Mouse (Mus musculus): ENCODE measurements around the gene Slc25a33.
"Not testable (repeated sequence)": the region's sequence is repeated elsewhere in the genome, so short reads cannot be mapped to it uniquely, and the experiment has no call there.

Slc25a33 gene

GRCm38 (mm10) chr4:149756546-149756945 lies 17.5 kb downstream of the Slc25a33 start:
- DNase-seq (ENCODE audit: low spot score), result not testable (repeated sequence)

DNA sequence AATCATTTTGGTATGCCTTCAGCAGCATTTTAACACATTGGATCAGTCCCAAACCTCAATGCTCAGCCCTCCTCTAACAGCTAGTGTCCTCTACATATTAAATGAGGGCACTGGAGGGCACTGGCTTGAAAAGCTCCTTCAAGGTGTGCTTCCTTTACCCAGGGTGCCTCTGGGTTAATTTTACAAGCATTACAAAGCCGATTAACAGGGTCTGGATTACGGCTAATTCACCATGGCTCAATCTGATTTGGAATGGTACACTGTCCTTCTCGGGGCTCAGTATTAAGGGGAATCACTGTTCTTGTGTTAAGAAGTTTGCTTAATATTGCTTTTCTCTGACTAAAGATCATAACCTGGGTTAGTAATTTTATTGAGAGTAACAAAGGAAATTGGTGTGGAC lies 21.2 kb downstream of the Slc25a33 start:
- DNase-seq (ENCODE audit: low spot score), result no peak

DNA sequence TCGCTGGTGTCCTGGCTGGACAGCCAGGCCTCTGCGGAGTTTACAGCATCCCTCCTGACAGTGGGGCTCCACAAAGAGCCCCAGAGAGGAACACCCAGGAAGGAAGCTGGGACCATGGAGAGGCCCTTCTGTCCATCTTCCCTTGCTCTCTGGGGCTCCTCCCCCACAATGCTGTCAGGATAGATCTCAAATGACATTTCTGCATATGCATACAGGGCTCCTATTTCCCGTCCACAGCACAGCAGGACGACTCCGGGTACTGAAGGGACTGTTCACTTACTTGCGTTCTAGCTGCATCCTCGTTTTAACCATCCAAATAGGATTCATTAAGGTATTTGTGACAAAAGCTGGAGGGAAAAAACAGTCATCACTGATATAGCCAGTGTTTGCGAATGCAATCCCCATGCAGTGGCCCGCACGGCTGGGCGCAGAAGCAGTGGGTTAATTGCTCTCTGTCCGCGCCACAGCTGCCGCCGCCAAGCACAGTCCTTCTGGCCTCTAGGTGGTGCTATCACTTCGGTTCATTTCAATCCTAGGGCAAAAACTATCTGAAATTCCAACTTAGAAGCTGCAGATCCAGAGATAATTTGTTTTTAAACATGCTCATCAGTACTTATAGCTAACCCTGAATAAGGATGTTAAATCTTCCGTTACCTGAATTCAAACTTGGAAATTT lies 21.8 kb downstream of the Slc25a33 start:
- no peak for DNase-seq (ENCODE audit: low spot score)

DNA sequence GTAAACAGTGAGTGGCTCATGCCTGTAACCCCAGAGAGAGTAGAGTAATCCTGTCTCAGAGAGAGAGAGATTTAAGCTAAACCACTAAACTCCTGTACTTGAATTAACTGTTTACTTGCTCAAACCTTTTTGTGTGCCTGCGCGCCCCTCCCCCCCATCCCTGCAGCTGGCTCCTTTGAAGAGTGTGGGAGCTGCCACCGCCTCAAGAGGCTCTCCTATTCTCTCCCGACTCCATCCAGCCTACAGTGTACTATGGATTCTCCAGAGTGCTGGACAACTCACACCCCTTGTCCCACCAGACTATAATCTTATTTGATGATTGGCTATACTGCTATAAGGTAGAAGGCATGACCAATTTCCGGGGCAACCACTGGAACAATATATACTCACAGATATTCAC lies 23.4 kb downstream of the Slc25a33 start:
- DNase-seq (ENCODE audit: low spot score), result no peak

DNA sequence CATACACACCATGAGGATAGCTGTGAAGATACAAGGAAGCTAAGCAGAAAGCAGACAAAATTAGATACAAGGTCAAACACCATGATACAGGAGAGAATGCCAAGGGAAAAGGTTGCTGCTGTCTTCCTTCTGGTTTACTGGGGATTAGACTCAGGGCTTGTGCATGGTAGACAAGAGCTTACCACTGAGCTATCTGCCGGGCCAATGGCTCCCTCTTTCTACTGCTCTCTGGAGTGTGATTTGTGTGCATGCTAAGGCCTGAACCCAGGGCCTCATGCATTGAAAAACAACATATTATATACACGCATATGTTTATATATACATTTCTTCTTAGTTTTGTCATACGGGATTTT lies 24.4 kb downstream of the Slc25a33 start:
- not testable (repeated sequence) for DNase-seq (ENCODE audit: low spot score)

GRCm38 (mm10) chr4:149749003-149749662 lies 24.9 kb downstream of the Slc25a33 start:
- DNase-seq (ENCODE audit: low spot score), result no peak

DNA sequence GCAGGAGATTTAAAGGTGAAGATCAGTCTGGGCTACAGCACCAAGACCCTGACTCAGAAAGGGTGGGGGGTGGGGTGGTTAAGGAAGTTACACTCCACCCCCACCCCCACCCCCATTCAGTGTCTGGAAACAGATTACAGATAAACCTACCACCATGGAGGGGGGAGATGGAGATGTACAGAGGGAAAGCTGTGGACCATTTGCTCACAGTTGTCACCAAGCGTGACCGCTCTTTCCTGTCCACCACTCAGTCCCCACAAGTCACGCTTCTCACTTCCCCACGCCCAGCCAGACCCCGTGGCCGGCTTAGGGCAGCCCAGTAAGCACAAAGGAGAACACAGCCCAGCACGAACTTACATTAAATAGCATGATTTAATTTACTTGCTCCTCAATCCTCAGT lies 30.0 kb downstream of the Slc25a33 start:
- DNase-seq (ENCODE audit: low spot score), result no peak

DNA sequence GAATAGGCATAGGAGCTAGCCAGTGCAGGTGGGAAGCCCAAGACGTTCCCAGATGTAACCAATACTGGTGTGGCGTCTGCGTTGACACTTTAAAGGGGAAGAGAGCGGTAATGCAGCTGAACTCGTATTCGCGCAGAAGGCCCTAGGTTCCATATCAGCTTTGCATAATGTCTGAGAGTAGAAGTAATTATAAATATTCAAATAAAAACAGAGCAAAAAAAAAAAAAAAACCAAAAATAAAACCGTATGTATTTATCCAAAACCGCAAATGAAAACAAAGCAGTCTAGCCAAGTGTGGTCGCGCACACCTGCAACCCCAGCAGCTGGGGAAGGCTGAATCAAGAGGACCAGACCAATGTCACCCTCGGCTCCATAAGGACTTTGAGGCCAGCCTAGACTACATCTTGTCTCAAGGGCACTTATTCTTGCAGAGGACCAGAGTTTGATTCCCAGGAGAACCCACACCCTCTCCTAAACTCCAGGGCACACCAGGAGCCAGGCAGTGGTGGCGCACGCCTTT lies 32.0 kb downstream of the Slc25a33 start:
- no peak for DNase-seq (ENCODE audit: low spot score)

DNA sequence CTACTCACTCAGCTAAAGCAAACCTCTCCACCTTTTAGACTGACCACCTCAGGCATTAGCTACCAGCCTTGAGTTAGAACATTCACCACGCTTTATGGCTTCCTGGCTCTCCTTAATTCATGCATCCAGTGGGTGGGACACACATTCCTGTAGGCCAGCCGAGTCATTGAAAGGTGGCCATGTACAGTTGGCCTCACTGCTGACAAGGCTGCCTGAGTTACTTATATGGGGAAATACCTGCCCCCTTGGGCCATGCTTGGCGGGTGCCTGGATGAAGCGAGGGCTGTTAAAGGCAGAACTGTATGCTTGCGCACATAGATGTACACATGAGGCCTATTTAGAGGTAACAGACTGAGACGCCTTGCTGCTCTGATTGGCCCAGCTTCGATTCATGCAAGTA lies 33.8 kb downstream of the Slc25a33 start:
- DNase-seq (ENCODE audit: low spot score), result no peak

DNA sequence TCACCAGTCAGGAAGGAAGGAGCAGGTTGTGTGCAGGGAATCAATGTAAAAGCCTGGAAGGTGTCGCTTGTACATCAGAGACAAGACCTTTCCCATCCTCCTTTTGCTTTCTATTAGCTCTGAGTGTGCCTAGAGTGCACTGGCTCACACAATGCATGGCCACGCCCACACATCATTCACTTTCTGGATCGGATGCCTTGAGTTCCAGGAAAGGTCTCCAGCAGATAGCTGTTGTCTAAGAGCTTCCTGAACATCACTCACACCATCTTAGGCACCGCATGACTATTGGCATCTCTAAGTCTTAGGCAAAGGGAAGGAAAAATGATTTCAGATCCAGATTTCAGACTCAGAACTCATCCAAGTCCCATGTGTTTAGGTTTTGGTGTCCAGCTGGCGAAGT lies 34.6 kb downstream of the Slc25a33 start:
- DNase-seq (ENCODE audit: low spot score), result no peak

GRCm38 (mm10) chr4:149737383-149738324 lies 36.4 kb downstream of the Slc25a33 start, which contains the start of gene Tmem201:
Gene Tmem201, minus strand, starts transcription at chr4:149738044.
- peak; percentile 92 for DNase-seq (ENCODE audit: low spot score)

- DNase-seq (ENCODE audit: low spot score), result peak; percentile 60
Measured at GRCm38 (mm10) chr4:149736581-149736980, 37.5 kb downstream of the Slc25a33 start.

- no peak for DNase-seq (ENCODE audit: low spot score)
Measured at GRCm38 (mm10) chr4:149735624-149736250, 38.3 kb downstream of the Slc25a33 start.

DNA sequence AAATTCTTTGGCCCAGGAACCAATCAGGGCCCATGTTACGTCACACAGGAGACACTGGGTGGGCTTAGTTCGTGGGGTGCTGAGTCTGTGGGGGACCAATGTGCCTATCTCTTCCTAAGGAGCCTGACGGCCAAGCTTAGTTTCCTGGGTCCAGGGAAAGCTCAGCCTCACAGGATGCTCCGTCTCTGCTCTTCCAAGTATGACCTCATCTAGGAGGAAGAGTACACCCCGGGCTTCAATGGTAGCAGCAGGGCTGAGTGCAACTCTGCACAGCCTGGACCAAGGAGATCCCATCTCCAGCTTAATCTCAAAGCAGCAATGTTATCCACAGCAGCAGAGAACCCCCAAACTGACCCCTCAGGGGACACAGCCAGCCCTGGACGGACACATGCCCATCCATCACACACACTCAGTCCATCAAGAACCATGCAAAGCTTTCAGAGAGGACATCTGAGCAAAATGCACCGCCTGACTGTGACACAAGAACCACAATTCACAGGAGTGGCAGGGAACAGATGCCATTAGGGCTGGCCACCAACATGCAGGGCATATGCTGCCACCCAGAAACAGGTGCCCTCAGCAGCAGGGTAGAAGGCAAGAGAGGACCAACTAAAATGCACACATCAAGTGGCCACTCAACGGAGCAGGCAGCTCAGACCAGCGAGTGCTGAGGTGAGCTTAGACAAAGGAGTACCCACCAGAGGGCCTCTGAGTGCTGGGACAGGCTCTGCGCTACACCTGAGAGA lies 39.2 kb downstream of the Slc25a33 start:
- DNase-seq (ENCODE audit: low spot score), result no peak

- no peak for DNase-seq (ENCODE audit: low spot score)
Measured at GRCm38 (mm10) chr4:149734246-149734645, 39.8 kb downstream of the Slc25a33 start.

- no peak for DNase-seq (ENCODE audit: low spot score)
Measured at GRCm38 (mm10) chr4:149733748-149734147, 40.3 kb downstream of the Slc25a33 start.

DNA sequence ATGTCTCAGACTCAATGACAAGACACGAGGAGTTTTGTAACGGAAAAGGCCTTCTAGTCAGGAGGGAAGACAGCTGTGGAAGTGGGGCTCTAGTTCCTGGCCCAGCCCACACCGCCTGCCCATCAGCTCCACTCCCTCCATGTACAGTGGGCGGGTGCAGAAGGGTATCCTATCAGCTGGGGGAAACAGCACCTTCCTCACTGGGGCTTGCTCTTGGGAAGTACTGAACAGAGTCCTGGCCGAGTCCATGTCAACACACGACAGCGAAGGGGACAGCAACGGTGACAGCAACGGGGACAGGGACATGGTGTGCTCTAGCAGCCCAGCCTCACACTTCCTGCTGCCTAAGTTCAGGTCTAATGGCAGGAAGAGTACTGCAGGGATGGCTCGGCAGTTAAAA lies 41.3 kb downstream of the Slc25a33 start:
- no peak for DNase-seq (ENCODE audit: low spot score)

GRCm38 (mm10) chr4:149732313-149732712 lies 41.8 kb downstream of the Slc25a33 start:
- no peak for DNase-seq (ENCODE audit: low spot score)

GRCm38 (mm10) chr4:149730827-149731226 lies 43.2 kb downstream of the Slc25a33 start:
- DNase-seq (ENCODE audit: low spot score), result no peak

GRCm38 (mm10) chr4:149728810-149729209 lies 45.3 kb downstream of the Slc25a33 start:
- DNase-seq (ENCODE audit: low spot score), result no peak

DNA sequence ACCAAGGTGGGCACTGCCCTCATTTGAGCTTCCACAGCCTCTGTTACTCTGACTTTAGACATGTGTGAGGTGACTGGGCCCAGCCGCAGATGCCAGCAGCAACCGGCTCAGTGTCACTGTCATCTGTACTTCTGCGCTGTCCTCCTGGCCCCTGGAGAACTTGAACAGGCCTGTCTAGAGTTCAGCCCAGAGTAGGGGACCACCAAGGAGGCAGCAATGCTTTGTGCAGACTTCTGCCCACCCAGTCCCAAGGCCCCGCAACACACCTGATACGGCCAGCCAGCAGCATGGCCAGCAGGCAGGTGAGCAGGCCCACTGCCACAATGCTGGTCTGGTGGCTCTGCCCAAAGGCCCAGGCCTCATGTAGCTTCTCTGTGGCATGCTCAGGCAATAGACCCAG lies 46.4 kb downstream of the Slc25a33 start:
- no peak for DNase-seq (ENCODE audit: low spot score)

Measured in testis, postnatal 14 days (tissue).